Mouse (Mus musculus) bone marrow, adult 2 months (tissue): ENCODE results near the gene H2al1e.
"Not testable (repeated sequence)": the region's sequence is repeated elsewhere in the genome, so short reads cannot be mapped to it uniquely, and the experiment has no call there.

ENCODE experiments used
- CTCF ChIP-seq: fragments of 200-500 bp; IDR thresholded peaks from 2 replicates; pipeline ENCODE4 v1.5.1; 2011; ENCODE audit warnings: low read length, control low read depth; ENCODE audit not compliant: control insufficient read depth, insufficient read depth
- POLR2A ChIP-seq: fragments of 200-500 bp; IDR thresholded peaks from 2 replicates; pipeline ENCODE4 v1.6.1; 2011; ENCODE audit warnings: low read depth, mild to moderate bottlenecking, control low read depth, low read length, borderline replicate concordance; ENCODE audit not compliant: control insufficient read depth

GRCm38 (mm10) chrX:11298957-11299356, 12.8 kb upstream of the H2al1e start, which contains the start of gene H2al1a:
- not testable (repeated sequence) for TF ChIP-seq CTCF, POLR2A
